Comparison of ENCODE assay signal across 13 mouse cellular contexts in genomic region chr14:8207105-8207504, GRCm38 (mm10). TPM values are rescaled to one million over a fixed set of nuclear protein-coding genes. Genes with fewer than 3 reads are reported as not detected.
DNase-seq lines count a peak whose midpoint lies in the region; ATAC-seq lines count a peak whose summit lies in the region.
"Had no signal": no experiment of that assay in that cellular context is flagged by ENCODE, and none has a peak within 500 bp of the region (broad histone marks: within the 10 kb centered on the region; RNA-seq: fewer than 3 reads in every experiment).

No protein-coding gene starts in this region.

- no peaks in the 10 kb centered on the region for H3K27me3 ChIP-seq in embryonic facial prominence, embryonic 14.5 days (replicated peaks; ENCODE audit: control insufficient read depth, insufficient read depth, low read length)
- H3K27me3 ChIP-seq in limb, embryonic 11.5 days (ENCODE audit: control insufficient read depth, insufficient read depth, low read length): no peaks in the 10 kb centered on the region
- H3K27me3 ChIP-seq in neural tube, embryonic 13.5 days: no peaks in the 10 kb centered on the region

- no peaks in the 10 kb centered on the region for H3K36me3 ChIP-seq in embryonic facial prominence, embryonic 14.5 days (ENCODE audit: control insufficient read depth, insufficient read depth, low read length)
- no peaks in the 10 kb centered on the region for H3K36me3 ChIP-seq in limb, embryonic 11.5 days (ENCODE audit: control insufficient read depth, insufficient read depth, low read length)
- H3K36me3 ChIP-seq in neural tube, embryonic 13.5 days: no peaks in the 10 kb centered on the region

- intact Hi-C loops in left cerebral cortex, postnatal 4 days (cut with DNase I): no loop called here
- intact Hi-C loops in gastrocnemius, postnatal 14 days (cut with DNase I; ENCODE audit: low total_unique reads): no loop called here

- H3K27ac ChIP-seq in embryonic facial prominence, embryonic 14.5 days (replicated peaks; ENCODE audit: low read depth, low read length): no peak overlapping the region
- no peak overlapping the region for H3K27ac ChIP-seq in limb, embryonic 11.5 days (replicated peaks; ENCODE audit: low read depth, low read length)
- H3K27ac ChIP-seq in neural tube, embryonic 13.5 days (replicated peaks): peak overlapping the region; percentile 34; the same call in 1 of the 2 replicates
- H3K27ac ChIP-seq: liver, embryonic 14.5 days had no signal

- WGBS in embryonic facial prominence, embryonic 14.5 days: 14% methylated on average over 5 of the region's 5 CpGs
- 17% methylated on average over 5 of the region's 5 CpGs for WGBS in limb, embryonic 11.5 days
- WGBS in neural tube, embryonic 13.5 days: 22% methylated on average over 5 of the region's 5 CpGs

- no peaks in the 10 kb centered on the region for H3K9me3 ChIP-seq in embryonic facial prominence, embryonic 14.5 days (ENCODE audit: control insufficient read depth, low read length)
- no peaks in the 10 kb centered on the region for H3K9me3 ChIP-seq in limb, embryonic 11.5 days (ENCODE audit: control insufficient read depth, low read length)
- H3K9me3 ChIP-seq in neural tube, embryonic 13.5 days: no peaks in the 10 kb centered on the region

- H3K4me1 ChIP-seq in embryonic facial prominence, embryonic 14.5 days (ENCODE audit: control insufficient read depth, insufficient read depth, low read length): no peaks in the 10 kb centered on the region; the same call in 1 of the 2 replicates
- H3K4me1 ChIP-seq in limb, embryonic 11.5 days (ENCODE audit: control insufficient read depth, insufficient read depth, low read length): no peaks in the 10 kb centered on the region
- peaks cover 4% of the 10 kb centered on the region for H3K4me1 ChIP-seq in neural tube, embryonic 13.5 days (replicated peaks)

- DNase-seq in left cerebral cortex, postnatal 4 days: peak; percentile 74
- DNase-seq in left cerebral cortex, adult 9 months (ENCODE audit: low spot score in 2 of 2): no peak
- peak; percentile 70 for DNase-seq in embryonic facial prominence, embryonic 14.5 days (ENCODE audit: low spot score)
- DNase-seq in limb, embryonic 11.5 days (ENCODE audit: low spot score): peak; percentile 55
- no peak for DNase-seq in frontal cortex, adult 2 months (ENCODE audit: extremely low spot score in 1 of 2, low spot score in 1 of 2)
- no peak for DNase-seq in gastrocnemius, postnatal 14 days
- DNase-seq in kidney, adult 11 months: no peak
- DNase-seq: adrenal gland, postnatal 14 days; cerebellum, postnatal 25 days; heart, postnatal 36 days; layer of hippocampus, adult 9-11 months had no signal

- H3K9ac ChIP-seq in embryonic facial prominence, embryonic 14.5 days (ENCODE audit: low read depth, low read length): no peak overlapping the region
- no peak overlapping the region for H3K9ac ChIP-seq in limb, embryonic 11.5 days (ENCODE audit: low read length)
- no peak overlapping the region for H3K9ac ChIP-seq in neural tube, embryonic 13.5 days
- H3K9ac ChIP-seq: liver, embryonic 14.5 days had no signal

- ATAC-seq in embryonic facial prominence, embryonic 14.5 days (ENCODE audit: low read depth): peak; percentile 90
- 0 out of 2 replicates have a peak, but pooled peaks have one; percentile 71 for ATAC-seq in limb, embryonic 11.5 days (ENCODE audit: insufficient number of reproducible peaks, low FRiP score, low TSS enrichment, low read depth)
- peak; percentile 77 for ATAC-seq in neural tube, embryonic 13.5 days (ENCODE audit: low read depth)

- H3K4me2 ChIP-seq in embryonic facial prominence, embryonic 14.5 days (ENCODE audit: low read depth, low read length): no peak overlapping the region
- no peak overlapping the region for H3K4me2 ChIP-seq in limb, embryonic 11.5 days (ENCODE audit: low read depth, severe bottlenecking)
- H3K4me2 ChIP-seq in neural tube, embryonic 13.5 days: no peak overlapping the region

- H3K4me3 ChIP-seq in embryonic facial prominence, embryonic 14.5 days (ENCODE audit: low read depth, low read length): no peak overlapping the region
- H3K4me3 ChIP-seq in limb, embryonic 11.5 days (ENCODE audit: low read depth, low read length): no peak overlapping the region
- H3K4me3 ChIP-seq in neural tube, embryonic 13.5 days: no peak overlapping the region

RNA-seq across cellular contexts. Expression of gene Kctd6, which starts 6.8 kb away (rescaled TPM):
- 10 to 100 TPM; 23.5 to 24.5 TPM for total RNA-seq in left cerebral cortex, postnatal 4 days (2021)
- 12.2 and 12.8 TPM in 2 replicates for polyA plus RNA-seq in embryonic facial prominence, embryonic 14.5 days (2014; fragmentation: Nextera tagmentation; extraction: Ambion mirVana)
- 16.5 and 17.5 TPM in 2 replicates for polyA plus RNA-seq in limb, embryonic 11.5 days (2014; fragmentation: Nextera tagmentation; extraction: Ambion mirVana)
- 14.5 and 18.7 TPM in 2 replicates for polyA plus RNA-seq in neural tube, embryonic 13.5 days (2015; fragmentation: Nextera tagmentation; extraction: Ambion mirVana)
- polyA plus RNA-seq in frontal cortex, adult 2 months (2012; rRNA removed): 35.9 and 36.3 TPM in 2 replicates
- total RNA-seq in gastrocnemius, postnatal 14 days (2021): 1 to 10 TPM; 6.6 to 7.4 TPM

RNA-seq across cellular contexts. Expression of gene Pdhb, which starts 34.3 kb away (rescaled TPM):
- total RNA-seq in left cerebral cortex, postnatal 4 days (2021): 100 to 1,000 TPM; 132 to 136 TPM
- polyA plus RNA-seq in embryonic facial prominence, embryonic 14.5 days (2014; fragmentation: Nextera tagmentation; extraction: Ambion mirVana): 202 and 215 TPM in 2 replicates
- 210 and 214 TPM in 2 replicates for polyA plus RNA-seq in limb, embryonic 11.5 days (2014; fragmentation: Nextera tagmentation; extraction: Ambion mirVana)
- polyA plus RNA-seq in neural tube, embryonic 13.5 days (2015; fragmentation: Nextera tagmentation; extraction: Ambion mirVana): 259 and 285 TPM in 2 replicates
- polyA plus RNA-seq in frontal cortex, adult 2 months (2012; rRNA removed): 220 and 233 TPM in 2 replicates
- total RNA-seq in gastrocnemius, postnatal 14 days (2021): 100 to 1,000 TPM; 335 to 409 TPM

RNA-seq across cellular contexts. Expression of gene Acox2, which starts 52.0 kb away (rescaled TPM):
- total RNA-seq in left cerebral cortex, postnatal 4 days (2021): under 1 TPM; 0.72 TPM
- polyA plus RNA-seq in embryonic facial prominence, embryonic 14.5 days (2014; fragmentation: Nextera tagmentation; extraction: Ambion mirVana): 0.51 and 1.5 TPM in 2 replicates
- polyA plus RNA-seq in limb, embryonic 11.5 days (2014; fragmentation: Nextera tagmentation; extraction: Ambion mirVana): 0.33 TPM in 1 of 2 replicates, not detected in the other
- 0.36 TPM in 1 of 2 replicates, not detected in the other for polyA plus RNA-seq in neural tube, embryonic 13.5 days (2015; fragmentation: Nextera tagmentation; extraction: Ambion mirVana)
- polyA plus RNA-seq in frontal cortex, adult 2 months (2012; rRNA removed): 0.15 and 0.26 TPM in 2 replicates
- under 1 TPM in 1 of 2 experiments, not detected in 1; 0.08 TPM for total RNA-seq in gastrocnemius, postnatal 14 days (2021)

Comparison
In these comparisons a context has a peak if more than half of its experiments do, and no peak if none do; other contexts are left out.
1. DNase-seq: peak in left cerebral cortex, postnatal 4 days (single experiment), embryonic facial prominence, embryonic 14.5 days (single experiment) and limb, embryonic 11.5 days (single experiment); none in left cerebral cortex, adult 9 months (0 of 2), frontal cortex, adult 2 months (0 of 2), gastrocnemius, postnatal 14 days (single experiment) and kidney, adult 11 months (single experiment).
2. Peak in every context shown above with its lines, with median percentiles within 50 percentile points of each other: ATAC-seq.